Mouse (Mus musculus): Measurements from ENCODE around the gene Sept8. TPM values are rescaled to one million over a fixed set of nuclear protein-coding genes. Genes with fewer than 3 reads are reported as not detected.

Sept8 gene
- polyA plus RNA-seq, 1 experiment from 2014 or later, result 42.2 TPM

GRCm38 (mm10) chr11:53489421-53489820 lies 29.6 kb upstream of the Sept8 start:
- no peak for DNase-seq (ENCODE audit: low spot score)
- Histone ChIP-seq H3K27ac (replicated peaks; ENCODE audit: low read depth, low read length) (no peak overlapping the region), H3K4me3 (ENCODE audit: low read depth, low read length) (no peak overlapping the region), H3K4me1 (ENCODE audit: control insufficient read depth, insufficient read depth, low read length) (no peaks in the 10 kb centered on the region), H3K27me3 (replicated peaks; ENCODE audit: control insufficient read depth, insufficient read depth, low read length) (0 out of 2 replicates have a peak, but pooled peaks cover 4% of the 10 kb centered on the region), H3K9me3 (ENCODE audit: control insufficient read depth, low read length) (no peaks in the 10 kb centered on the region), H3K36me3 (ENCODE audit: control insufficient read depth, insufficient read depth, low read length) (no peaks in the 10 kb centered on the region), H3K4me2 (ENCODE audit: low read depth, low read length) (no peak overlapping the region), H3K9ac (ENCODE audit: low read depth, low read length) (no peak overlapping the region)
- no peak for ATAC-seq (ENCODE audit: low read depth)
- WGBS, result 59% methylated on average over 9 of the region's 9 CpGs

- H3K27me3 ChIP-seq (replicated peaks; ENCODE audit: control insufficient read depth, insufficient read depth, low read length), result no peaks in the 10 kb centered on the region
- no peaks in the 10 kb centered on the region for H3K4me1 ChIP-seq (ENCODE audit: control insufficient read depth, insufficient read depth, low read length)
- H3K4me2 ChIP-seq (ENCODE audit: low read depth, low read length), result no peak overlapping the region
- H3K27ac ChIP-seq (replicated peaks; ENCODE audit: low read depth, low read length), result no peak overlapping the region
- peak; percentile 38; the same call in 1 of the 2 replicates for ATAC-seq (ENCODE audit: low read depth)
- no peak overlapping the region for H3K4me3 ChIP-seq (ENCODE audit: low read depth, low read length)
- no peaks in the 10 kb centered on the region for H3K9me3 ChIP-seq (ENCODE audit: control insufficient read depth, low read length)
- DNase-seq (ENCODE audit: low spot score), result peak; percentile 71
- WGBS, result 14% methylated on average over 8 of the region's 8 CpGs
- no peaks in the 10 kb centered on the region for H3K36me3 ChIP-seq (ENCODE audit: control insufficient read depth, insufficient read depth, low read length)
- no peak overlapping the region for H3K9ac ChIP-seq (ENCODE audit: low read depth, low read length)
These were observed 27.1 kb upstream of the Sept8 start for GRCm38 (mm10) chr11:53491954-53492401.

- DNase-seq (ENCODE audit: low spot score) (no peak), ATAC-seq (ENCODE audit: low read depth) (peak; percentile 23; the same call in 1 of the 2 replicates)
- Histone ChIP-seq H3K27ac (replicated peaks; ENCODE audit: low read depth, low read length) (no peak overlapping the region), H3K9me3 (ENCODE audit: control insufficient read depth, low read length) (no peaks in the 10 kb centered on the region), H3K36me3 (ENCODE audit: control insufficient read depth, insufficient read depth, low read length) (no peaks in the 10 kb centered on the region), H3K4me3 (ENCODE audit: low read depth, low read length) (no peak overlapping the region), H3K9ac (ENCODE audit: low read depth, low read length) (no peak overlapping the region), H3K27me3 (replicated peaks; ENCODE audit: control insufficient read depth, insufficient read depth, low read length) (no peaks in the 10 kb centered on the region), H3K4me1 (ENCODE audit: control insufficient read depth, insufficient read depth, low read length) (no peaks in the 10 kb centered on the region), H3K4me2 (ENCODE audit: low read depth, low read length) (no peak overlapping the region)
- WGBS, result 45% methylated on average over 3 of the region's 3 CpGs
These were observed 25.7 kb upstream of the Sept8 start for GRCm38 (mm10) chr11:53493243-53493955.

GRCm38 (mm10) chr11:53495417-53495816 lies 23.6 kb upstream of the Sept8 start:
- WGBS, result 27% methylated on average over 6 of the region's 6 CpGs
- Histone ChIP-seq H3K9ac (ENCODE audit: low read depth, low read length) (no peak overlapping the region), H3K4me1 (ENCODE audit: control insufficient read depth, insufficient read depth, low read length) (peaks cover under 1% of the 10 kb centered on the region; the same call in 1 of the 2 replicates), H3K9me3 (ENCODE audit: control insufficient read depth, low read length) (no peaks in the 10 kb centered on the region), H3K4me3 (ENCODE audit: low read depth, low read length) (no peak overlapping the region), H3K4me2 (ENCODE audit: low read depth, low read length) (no peak overlapping the region), H3K27me3 (replicated peaks; ENCODE audit: control insufficient read depth, insufficient read depth, low read length) (no peaks in the 10 kb centered on the region), H3K27ac (replicated peaks; ENCODE audit: low read depth, low read length) (peak overlapping the region; percentile 58; the same call in 1 of the 2 replicates), H3K36me3 (ENCODE audit: control insufficient read depth, insufficient read depth, low read length) (no peaks in the 10 kb centered on the region)
- peak; percentile 73 for DNase-seq (ENCODE audit: low spot score)
- no peak for ATAC-seq (ENCODE audit: low read depth)

- DNase-seq (ENCODE audit: low spot score) (no peak), ATAC-seq (ENCODE audit: low read depth) (no peak)
- no peaks in the 10 kb centered on the region for H3K36me3 ChIP-seq (ENCODE audit: control insufficient read depth, insufficient read depth, low read length)
- H3K4me2 ChIP-seq (ENCODE audit: low read depth, low read length), result no peak overlapping the region
- no peaks in the 10 kb centered on the region for H3K9me3 ChIP-seq (ENCODE audit: control insufficient read depth, low read length)
- H3K9ac ChIP-seq (ENCODE audit: low read depth, low read length), result no peak overlapping the region
- peaks cover 5% of the 10 kb centered on the region; the same call in 1 of the 2 replicates for H3K4me1 ChIP-seq (ENCODE audit: control insufficient read depth, insufficient read depth, low read length)
- H3K27me3 ChIP-seq (replicated peaks; ENCODE audit: control insufficient read depth, insufficient read depth, low read length), result no peaks in the 10 kb centered on the region
- no peak overlapping the region for H3K4me3 ChIP-seq (ENCODE audit: low read depth, low read length)
- 71% methylated on average over 6 of the region's 6 CpGs for WGBS
- H3K27ac ChIP-seq (replicated peaks; ENCODE audit: low read depth, low read length), result no peak overlapping the region
These were observed 22.1 kb upstream of the Sept8 start for GRCm38 (mm10) chr11:53496946-53497345.

GRCm38 (mm10) chr11:53500569-53500968 lies 18.5 kb upstream of the Sept8 start:
- Histone ChIP-seq H3K4me2 (ENCODE audit: low read depth, low read length) (peak overlapping the region; percentile 23), H3K4me1 (ENCODE audit: control insufficient read depth, insufficient read depth, low read length) (peaks cover 5% of the 10 kb centered on the region; the same call in 1 of the 2 replicates), H3K36me3 (ENCODE audit: control insufficient read depth, insufficient read depth, low read length) (no peaks in the 10 kb centered on the region), H3K9me3 (ENCODE audit: control insufficient read depth, low read length) (no peaks in the 10 kb centered on the region), H3K27me3 (replicated peaks; ENCODE audit: control insufficient read depth, insufficient read depth, low read length) (no peaks in the 10 kb centered on the region), H3K27ac (replicated peaks; ENCODE audit: low read depth, low read length) (no peak overlapping the region), H3K9ac (ENCODE audit: low read depth, low read length) (no peak overlapping the region), H3K4me3 (ENCODE audit: low read depth, low read length) (no peak overlapping the region)
- DNase-seq (ENCODE audit: low spot score), result peak; percentile 76
- peak; percentile 82; the same call in 1 of the 2 replicates for ATAC-seq (ENCODE audit: low read depth)
- WGBS, result 7% methylated on average over 11 of the region's 11 CpGs

- Histone ChIP-seq H3K9ac (ENCODE audit: low read depth, low read length) (no peak overlapping the region), H3K27me3 (replicated peaks; ENCODE audit: control insufficient read depth, insufficient read depth, low read length) (no peaks in the 10 kb centered on the region), H3K4me3 (ENCODE audit: low read depth, low read length) (no peak overlapping the region), H3K4me1 (ENCODE audit: control insufficient read depth, insufficient read depth, low read length) (peaks cover 5% of the 10 kb centered on the region; the same call in 1 of the 2 replicates), H3K36me3 (ENCODE audit: control insufficient read depth, insufficient read depth, low read length) (no peaks in the 10 kb centered on the region), H3K4me2 (ENCODE audit: low read depth, low read length) (no peak overlapping the region), H3K9me3 (ENCODE audit: control insufficient read depth, low read length) (no peaks in the 10 kb centered on the region), H3K27ac (replicated peaks; ENCODE audit: low read depth, low read length) (no peak overlapping the region)
- ATAC-seq (ENCODE audit: low read depth), result no peak
- WGBS, result 80% methylated on average over 8 of the region's 8 CpGs
- DNase-seq (ENCODE audit: low spot score), result no peak
These were observed 16.9 kb upstream of the Sept8 start for GRCm38 (mm10) chr11:53502039-53502765.

GRCm38 (mm10) chr11:53503738-53504137 lies 15.3 kb upstream of the Sept8 start:
- Histone ChIP-seq H3K4me3 (ENCODE audit: low read depth, low read length) (no peak overlapping the region), H3K27ac (replicated peaks; ENCODE audit: low read depth, low read length) (no peak overlapping the region), H3K9me3 (ENCODE audit: control insufficient read depth, low read length) (no peaks in the 10 kb centered on the region), H3K4me1 (ENCODE audit: control insufficient read depth, insufficient read depth, low read length) (peaks cover 5% of the 10 kb centered on the region; the same call in 1 of the 2 replicates), H3K9ac (ENCODE audit: low read depth, low read length) (no peak overlapping the region), H3K36me3 (ENCODE audit: control insufficient read depth, insufficient read depth, low read length) (no peaks in the 10 kb centered on the region), H3K4me2 (ENCODE audit: low read depth, low read length) (no peak overlapping the region), H3K27me3 (replicated peaks; ENCODE audit: control insufficient read depth, insufficient read depth, low read length) (no peaks in the 10 kb centered on the region)
- ATAC-seq (ENCODE audit: low read depth) (no peak), DNase-seq (ENCODE audit: low spot score) (no peak)
- WGBS, result 84% methylated on average over 5 of the region's 5 CpGs

Measured in embryonic facial prominence, embryonic 14.5 days (tissue).